ENCODE assay signal across 9 mouse cellular contexts in genomic region chr11:19204521-19204920, GRCm38 (mm10).
DNase-seq lines count a peak whose midpoint lies in the region; ATAC-seq and TF ChIP-seq lines count a peak whose summit lies in the region.
"Had no signal": no experiment of that assay in that cellular context is flagged by ENCODE, and none has a peak within 500 bp of the region (broad histone marks: within the 10 kb centered on the region; RNA-seq: fewer than 3 reads in every experiment).

No protein-coding gene starts in this region.

- peak; percentile 10 to 16 for DNase-seq in layer of hippocampus, postnatal 10 days (ENCODE audit: low spot score in 2 of 2)
- no peak for DNase-seq in layer of hippocampus, adult 9-10 months (ENCODE audit: low spot score)
- peak; percentile 28 to 33 for DNase-seq in heart, adult 2 months
- DNase-seq in midbrain, postnatal 0 days (ENCODE audit: low spot score), result peak; percentile 64
- no peak for DNase-seq in left cerebral cortex, postnatal 10 days (ENCODE audit: extremely low spot score in 1 of 2, low spot score in 2 of 2)
- no peak for DNase-seq in thymus, postnatal 14 days

- no peak for TF ChIP-seq EP300 in heart, adult 2 months (IDR thresholded peaks at IDR 0.05; ENCODE audit: insufficient read depth, low read depth, low read length)

- TF ChIP-seq CTCF in heart, adult 2 months (IDR thresholded peaks at IDR 0.05), result no peak
- TF ChIP-seq CTCF in midbrain, postnatal 0 days (IDR thresholded peaks at IDR 0.05), result no peak

- H3K36me3 ChIP-seq in heart, adult 2 months (ENCODE audit: control insufficient read depth, insufficient read depth, low read length), result no peaks in the 10 kb centered on the region
- H3K36me3 ChIP-seq in kidney, embryonic 16.5 days (ENCODE audit: insufficient read depth, low read length), result no peaks in the 10 kb centered on the region
- H3K36me3 ChIP-seq in midbrain, postnatal 0 days (ENCODE audit: insufficient read depth, low read length), result no peaks in the 10 kb centered on the region

- no peak overlapping the region for H3K9ac ChIP-seq in heart, adult 2 months (ENCODE audit: low read depth, low read length)
- no peak overlapping the region for H3K9ac ChIP-seq in kidney, embryonic 16.5 days (replicated peaks; ENCODE audit: low read length)
- no peak overlapping the region for H3K9ac ChIP-seq in midbrain, postnatal 0 days (replicated peaks; ENCODE audit: low read length, poor library complexity, severe bottlenecking)

- TF ChIP-seq POLR2A in heart, adult 2 months (IDR thresholded peaks at IDR 0.05; ENCODE audit: insufficient read depth, low read depth, low read length), result no peak

- no peak overlapping the region for H3K4me3 ChIP-seq in heart, adult 2 months
- no peak overlapping the region for H3K4me3 ChIP-seq in kidney, embryonic 16.5 days (ENCODE audit: low read length)
- H3K4me3 ChIP-seq in midbrain, postnatal 0 days (ENCODE audit: low read depth, low read length), result no peak overlapping the region
- H3K4me3 ChIP-seq: erythroblast, embryonic 14.5 days had no signal

- intact Hi-C loops in heart, adult 2 months (cut with DNase I), result loop anchor here (5.0 kb wide), 2 partner anchors 62 to 182 kb away; no protein-coding TSS in a partner anchor
- intact Hi-C loops in left cerebral cortex, postnatal 10 days (cut with DNase I), result loop anchor here (5.0 kb wide), 1 partner anchor 177 kb away; no protein-coding TSS in a partner anchor

- H3K4me2 ChIP-seq in kidney, embryonic 16.5 days (replicated peaks; ENCODE audit: low read depth, low read length), result 0 out of 2 replicates have a peak overlapping the region, but pooled peaks have one; percentile 9
- H3K4me2 ChIP-seq in midbrain, postnatal 0 days (ENCODE audit: low read depth, low read length, poor library complexity, severe bottlenecking), result peak overlapping the region; percentile 12; the same call in 1 of the 2 replicates

- H3K9me3 ChIP-seq in kidney, embryonic 16.5 days (ENCODE audit: low read length), result no peaks in the 10 kb centered on the region
- no peaks in the 10 kb centered on the region for H3K9me3 ChIP-seq in midbrain, postnatal 0 days (ENCODE audit: low read length)

- H3K79me2 ChIP-seq in heart, adult 2 months (replicated peaks; ENCODE audit: control insufficient read depth, insufficient read depth, low read length), result no peaks in the 10 kb centered on the region

- H3K4me1 ChIP-seq in heart, adult 2 months (ENCODE audit: control insufficient read depth, insufficient read depth, low read length), result peaks cover 2% of the 10 kb centered on the region
- peaks cover 3% of the 10 kb centered on the region; the same call in 1 of the 2 replicates for H3K4me1 ChIP-seq in kidney, embryonic 16.5 days (ENCODE audit: insufficient read depth, low read length)
- 0 out of 2 replicates have a peak, but pooled peaks cover 3% of the 10 kb centered on the region for H3K4me1 ChIP-seq in midbrain, postnatal 0 days (ENCODE audit: insufficient read depth, low read length)

- peak overlapping the region; percentile 39 for H3K27ac ChIP-seq in heart, adult 2 months
- H3K27ac ChIP-seq in kidney, embryonic 16.5 days (ENCODE audit: low read length), result no peak overlapping the region
- H3K27ac ChIP-seq in midbrain, postnatal 0 days (ENCODE audit: low read depth, low read length), result no peak overlapping the region; the same call in 1 of the 2 replicates

- 48% methylated on average over 7 of the region's 7 CpGs for WGBS in heart, adult 2 months
- 35% methylated on average over 7 of the region's 7 CpGs for WGBS in kidney, embryonic 16.5 days
- WGBS in midbrain, postnatal 0 days, result 3% methylated on average over 7 of the region's 7 CpGs

- H3K27me3 ChIP-seq in heart, adult 2 months (ENCODE audit: control insufficient read depth, insufficient read depth, low read length), result no peaks in the 10 kb centered on the region
- no peaks in the 10 kb centered on the region for H3K27me3 ChIP-seq in kidney, embryonic 16.5 days (ENCODE audit: insufficient read depth, low read length)
- no peaks in the 10 kb centered on the region for H3K27me3 ChIP-seq in midbrain, postnatal 0 days (ENCODE audit: insufficient read depth, low read length)

- ATAC-seq in kidney, embryonic 16.5 days (ENCODE audit: low FRiP score, low TSS enrichment), result 0 out of 2 replicates have a peak, but pooled peaks have one; percentile 46
- ATAC-seq in midbrain, postnatal 0 days (ENCODE audit: low FRiP score), result peak; percentile 52
- ATAC-seq in monocyte, adult 5-6 weeks (replicated peaks; ENCODE audit: insufficient number of reproducible peaks, low FRiP score, low TSS enrichment, poor library complexity, severe bottlenecking), result no peak

Comparison
In these comparisons a context has a peak if more than half of its experiments do, and no peak if none do; other contexts are left out.
1. DNase-seq: peak in layer of hippocampus, postnatal 10 days (2 of 2), heart, adult 2 months (2 of 2) and midbrain, postnatal 0 days (single experiment); none in layer of hippocampus, adult 9-10 months (single experiment), left cerebral cortex, postnatal 10 days (0 of 2) and thymus, postnatal 14 days (single experiment).